Mouse (Mus musculus) embryonic fibroblast, embryonic 13.5 days (primary cell): ENCODE measurements around the gene Ndufa3.

Experiments used
- CTCF ChIP-seq: IDR thresholded peaks from 2 replicates; pipeline ENCODE4 v1.5.1; 2011; ENCODE audit warnings: mild to moderate bottlenecking, control low read depth, low read length, moderate library complexity, borderline replicate concordance; ENCODE audit not compliant: insufficient read depth
- POLR2A ChIP-seq: IDR thresholded peaks from 2 replicates; pipeline ENCODE4 v1.6.1; 2011; ENCODE audit warnings: low read depth, mild to moderate bottlenecking, control low read depth, low read length, moderate library complexity

DNA sequence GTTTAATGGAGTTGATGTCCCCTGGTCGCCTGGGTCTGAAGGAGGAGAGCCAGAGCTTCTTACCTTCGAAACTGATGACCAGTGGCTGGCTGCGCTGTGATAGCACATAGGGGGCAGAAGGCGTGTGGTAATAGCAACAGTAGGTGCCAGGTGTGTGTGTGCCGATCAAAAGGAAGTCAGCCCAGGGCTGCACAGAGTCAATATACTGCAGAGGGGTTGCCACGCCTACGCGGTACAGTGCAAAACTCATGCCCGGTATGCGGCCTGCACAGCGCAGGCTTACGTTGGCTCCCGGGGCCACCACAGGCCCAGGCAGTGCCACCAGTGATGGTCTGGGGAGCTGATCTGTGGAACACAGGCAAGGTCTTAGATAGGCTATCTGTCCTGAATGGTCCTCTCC is 6.2 kb upstream of the Ndufa3 start:
- TF ChIP-seq POLR2A = no peak
- no peak for TF ChIP-seq CTCF
